Mouse (Mus musculus) embryonic facial prominence, embryonic 14.5 days (tissue): ENCODE measurements around the gene Bbs2. TPM values are rescaled to one million over a fixed set of nuclear protein-coding genes. Genes with fewer than 3 reads are reported as not detected.

Experiments
- ATAC-seq: fragments of 200-750 bp; cut with Nextera tagmentation; 2 replicates; pipeline ENCODE4 v1.8.0; 2017; ENCODE audit warnings: low read depth, moderate number of reproducible peaks, moderate TSS enrichment
- DNase-seq: peaks from one replicate; pipeline ENCODE4 v3.0.0-alpha.2; 2015; ENCODE audit warnings: low spot score
- H3K27ac ChIP-seq: fragments of 300-500 bp; sonication (generic); replicated peaks from 2 replicates; pipeline ENCODE4 v1.5.1; 2014; ENCODE audit warnings: low read depth, mild to moderate bottlenecking, low read length, moderate library complexity
- H3K27me3 ChIP-seq: fragments of 300-500 bp; sonication (generic); replicated peaks from 2 replicates; pipeline ENCODE4 v1.6.1; 2014; ENCODE audit warnings: low read length; ENCODE audit not compliant: control insufficient read depth, insufficient read depth
- H3K36me3 ChIP-seq: fragments of 300-500 bp; sonication (generic); 2 replicates; pipeline ENCODE4 v1.6.1; 2014; ENCODE audit warnings: low read length, mixed read lengths; ENCODE audit not compliant: control insufficient read depth, insufficient read depth
- H3K4me1 ChIP-seq: fragments of 300-500 bp; sonication (generic); 2 replicates; pipeline ENCODE4 v1.6.1; 2014; ENCODE audit warnings: antibody characterized with exemption, low read length; ENCODE audit not compliant: control insufficient read depth, insufficient read depth
- H3K4me2 ChIP-seq: fragments of 300-500 bp; sonication (generic); 2 replicates; pipeline ENCODE4 v1.6.1; 2014; ENCODE audit warnings: low read depth, mild to moderate bottlenecking, low read length, moderate library complexity, mixed read lengths
- H3K4me3 ChIP-seq: fragments of 300-500 bp; sonication (generic); 2 replicates; pipeline ENCODE4 v1.5.1; 2014; ENCODE audit warnings: low read depth, mild to moderate bottlenecking, low read length
- H3K9ac ChIP-seq: fragments of 300-500 bp; sonication (generic); 2 replicates; pipeline ENCODE4 v1.6.1; 2014; ENCODE audit warnings: low read depth, mild to moderate bottlenecking, low read length, moderate library complexity, mixed read lengths
- H3K9me3 ChIP-seq: fragments of 300-500 bp; sonication (generic); 2 replicates; pipeline ENCODE4 v1.6.1; 2016; ENCODE audit warnings: low read length; ENCODE audit not compliant: control insufficient read depth
- WGBS: fragments of 180-500 bp; shearing (Covaris S2); extraction: QIAGEN DNeasy Blood & Tissue Kit; methylation state at CpG from one replicate; pipeline ENCODE4 v1.1.7; 2014; 5-methylcytosine and 5-hydroxymethylcytosine counted together
- polyA plus RNA-seq: library from polyadenylated mRNA; unstranded; fragments of >200 nt; fragmentation: Nextera tagmentation; extraction: Ambion mirVana; gene quantifications from 2 replicates; pipeline ENCODE4 v1.2.1, GENCODE M21; 2014

Bbs2 gene
- polyA plus RNA-seq, 1 experiment from 2014 or later = 13.9 TPM

DNA sequence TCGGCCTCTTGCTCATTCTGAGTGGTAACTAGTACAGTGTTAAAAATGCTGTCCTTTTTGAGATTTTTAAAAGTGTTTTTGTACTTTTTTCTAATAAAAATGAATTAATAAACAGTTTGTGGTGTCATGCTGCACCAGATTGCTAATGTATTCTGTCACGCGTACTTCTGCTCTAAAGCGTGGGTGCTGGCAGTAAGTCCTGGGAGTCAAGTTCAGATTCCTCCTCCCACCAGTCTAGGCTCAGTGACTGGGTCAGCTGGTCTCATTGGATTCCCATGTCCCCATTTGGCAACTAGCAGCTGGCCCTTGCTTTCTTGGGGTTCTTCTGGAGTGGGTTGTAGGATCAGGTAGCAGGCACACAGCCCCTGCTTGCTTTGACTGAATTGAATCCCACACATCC is 31.4 kb upstream of the Bbs2 start:
- Histone ChIP-seq H3K4me2 (no peak overlapping the region), H3K9ac (no peak overlapping the region), H3K4me1 (no peaks in the 10 kb centered on the region), H3K36me3 (no peaks in the 10 kb centered on the region), H3K27me3 (no peaks in the 10 kb centered on the region), H3K4me3 (no peak overlapping the region), H3K27ac (no peak overlapping the region), H3K9me3 (no peaks in the 10 kb centered on the region)
- ATAC-seq (no peak), DNase-seq (no peak)
- WGBS = 89% methylated on average over 4 of the region's 4 CpGs

DNA sequence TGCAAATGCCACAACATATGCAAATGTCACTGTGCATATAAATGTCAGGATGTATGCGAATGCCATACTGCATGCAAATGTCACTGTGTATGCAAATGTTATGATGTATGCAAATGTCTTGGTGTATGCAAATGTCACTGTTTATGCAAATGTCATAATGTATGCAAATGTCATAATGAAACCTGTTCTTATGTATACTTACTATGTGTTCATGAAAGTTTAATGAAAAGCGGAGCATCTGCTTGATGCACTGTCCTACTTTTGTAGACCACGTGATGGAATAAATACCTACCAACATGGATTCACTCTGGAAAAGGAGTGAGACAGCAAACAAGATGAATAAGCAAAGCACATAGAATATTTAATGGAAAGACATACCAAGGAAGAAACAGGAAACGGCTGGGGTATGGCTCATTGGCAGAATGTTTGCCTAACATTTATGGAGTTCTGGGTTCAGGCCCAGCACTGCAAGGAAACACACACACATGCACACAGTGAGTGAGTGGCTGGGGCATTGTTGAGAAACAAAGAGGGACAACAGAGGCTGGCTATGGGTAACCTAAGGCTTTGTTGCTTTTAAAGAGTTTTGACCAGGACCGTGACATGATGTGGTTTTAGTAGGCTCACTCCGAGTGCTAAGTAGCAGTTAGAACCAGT is 30.5 kb upstream of the Bbs2 start:
- H3K27me3 ChIP-seq = no peaks in the 10 kb centered on the region
- ATAC-seq = no peak
- H3K4me2 ChIP-seq = no peak overlapping the region
- no peak for DNase-seq
- H3K27ac ChIP-seq = no peak overlapping the region
- H3K4me1 ChIP-seq = no peaks in the 10 kb centered on the region
- no peak overlapping the region for H3K9ac ChIP-seq
- no peak overlapping the region for H3K4me3 ChIP-seq
- H3K9me3 ChIP-seq = no peaks in the 10 kb centered on the region
- WGBS = 83% methylated on average over 6 of the region's 6 CpGs
- no peaks in the 10 kb centered on the region for H3K36me3 ChIP-seq

- Histone ChIP-seq H3K4me3 (no peak overlapping the region), H3K36me3 (no peaks in the 10 kb centered on the region), H3K9me3 (no peaks in the 10 kb centered on the region), H3K4me1 (no peaks in the 10 kb centered on the region), H3K27me3 (no peaks in the 10 kb centered on the region), H3K9ac (no peak overlapping the region), H3K4me2 (no peak overlapping the region), H3K27ac (no peak overlapping the region)
- 70% methylated on average over 6 of the region's 6 CpGs for WGBS
- DNase-seq = peak; percentile 17
- ATAC-seq = no peak
These were observed 29.0 kb upstream of the Bbs2 start for GRCm38 (mm10) chr8:94127711-94128110.

GRCm38 (mm10) chr8:94122711-94123468 is 24.2 kb upstream of the Bbs2 start:
- Histone ChIP-seq H3K9ac (no peak overlapping the region; the same call in 1 of the 2 replicates), H3K9me3 (no peaks in the 10 kb centered on the region), H3K4me2 (no peak overlapping the region), H3K27me3 (no peaks in the 10 kb centered on the region), H3K27ac (no peak overlapping the region), H3K36me3 (no peaks in the 10 kb centered on the region), H3K4me3 (no peak overlapping the region), H3K4me1 (peaks cover 3% of the 10 kb centered on the region; the same call in 1 of the 2 replicates)
- ATAC-seq = no peak
- DNase-seq = no peak
- WGBS = 44% methylated on average over 8 of the region's 8 CpGs

- WGBS = 84% methylated on average over 9 of the region's 9 CpGs
- ATAC-seq (no peak), DNase-seq (no peak)
These were observed 22.9 kb upstream of the Bbs2 start for GRCm38 (mm10) chr8:94121625-94122024.

DNA sequence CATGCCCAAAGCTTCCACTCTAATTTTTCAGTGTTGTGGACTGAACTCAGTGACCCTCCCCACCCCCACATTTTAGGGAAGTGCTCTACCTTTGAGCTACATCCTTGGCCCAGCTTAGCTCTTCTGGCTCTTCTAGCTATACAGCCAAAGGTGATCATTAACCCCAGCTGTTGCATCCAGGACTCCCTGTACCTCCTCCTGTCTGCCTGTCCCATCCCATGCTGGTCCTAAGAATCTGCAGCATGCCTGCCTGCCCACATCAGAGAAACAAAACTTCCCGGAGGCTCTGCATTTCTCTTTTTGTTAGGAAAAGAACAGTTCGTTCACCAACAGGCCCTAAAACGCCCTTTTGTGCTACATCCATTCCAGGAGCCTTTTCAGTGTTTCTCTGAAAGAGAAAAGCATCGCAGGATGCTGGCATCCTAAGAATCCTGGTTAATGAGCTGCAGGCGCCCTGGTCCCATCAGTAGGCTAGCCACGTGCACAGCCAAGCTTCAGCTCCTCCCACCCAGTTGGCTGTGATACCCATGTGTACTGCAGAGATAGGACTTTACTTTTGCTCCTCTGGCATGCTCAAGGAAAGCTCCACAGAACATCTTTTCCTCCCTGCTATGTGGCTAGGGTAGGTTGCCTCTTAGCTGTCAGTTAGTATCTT is 20.2 kb upstream of the Bbs2 start:
- Histone ChIP-seq H3K4me1 (peaks cover 3% of the 10 kb centered on the region; the same call in 1 of the 2 replicates), H3K27ac (peak overlapping the region; percentile 40; the same call in 1 of the 2 replicates), H3K4me3 (no peak overlapping the region), H3K27me3 (no peaks in the 10 kb centered on the region), H3K9ac (no peak overlapping the region), H3K9me3 (no peaks in the 10 kb centered on the region), H3K4me2 (no peak overlapping the region), H3K36me3 (no peaks in the 10 kb centered on the region)
- DNase-seq (peak; percentile 59), ATAC-seq (no peak)
- 8% methylated on average over 6 of the region's 6 CpGs for WGBS

More at GRCm38 (mm10) chr8:94121625-94122024, 22.9 kb upstream of the Bbs2 start:
- Histone ChIP-seq H3K4me2 (no peak overlapping the region), H3K9me3 (no peaks in the 10 kb centered on the region), H3K27me3 (no peaks in the 10 kb centered on the region), H3K36me3 (no peaks in the 10 kb centered on the region), H3K9ac (no peak overlapping the region), H3K4me1 (peaks cover 3% of the 10 kb centered on the region; the same call in 1 of the 2 replicates), H3K4me3 (no peak overlapping the region), H3K27ac (no peak overlapping the region)

DNA sequence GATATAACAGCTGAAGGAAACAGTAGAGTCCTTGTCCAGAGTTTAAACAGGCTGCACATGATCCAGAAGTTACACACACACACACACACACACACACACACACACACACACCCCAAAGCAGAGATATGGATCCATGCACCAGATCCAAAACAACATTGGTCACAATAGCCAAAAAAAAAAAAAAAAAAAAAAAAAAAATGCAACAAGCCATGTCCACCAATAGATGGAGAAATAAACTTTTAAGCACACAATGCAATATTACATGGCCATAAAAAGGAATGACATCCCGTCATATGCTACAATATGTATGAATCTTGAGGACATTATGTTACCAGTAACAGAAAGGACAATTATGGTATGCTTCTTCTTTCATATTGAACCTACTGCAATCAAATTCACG is 15.2 kb upstream of the Bbs2 start:
- peaks cover under 1% of the 10 kb centered on the region; the same call in 1 of the 2 replicates for H3K4me1 ChIP-seq
- no peak overlapping the region for H3K9ac ChIP-seq
- no peaks in the 10 kb centered on the region for H3K27me3 ChIP-seq
- no peaks in the 10 kb centered on the region for H3K9me3 ChIP-seq
- no peak for DNase-seq
- H3K4me2 ChIP-seq = no peak overlapping the region
- no peak overlapping the region for H3K4me3 ChIP-seq
- no peak for ATAC-seq
- no peak overlapping the region for H3K27ac ChIP-seq
- 86% methylated on average over 2 of the region's 2 CpGs for WGBS
- no peaks in the 10 kb centered on the region for H3K36me3 ChIP-seq

DNA sequence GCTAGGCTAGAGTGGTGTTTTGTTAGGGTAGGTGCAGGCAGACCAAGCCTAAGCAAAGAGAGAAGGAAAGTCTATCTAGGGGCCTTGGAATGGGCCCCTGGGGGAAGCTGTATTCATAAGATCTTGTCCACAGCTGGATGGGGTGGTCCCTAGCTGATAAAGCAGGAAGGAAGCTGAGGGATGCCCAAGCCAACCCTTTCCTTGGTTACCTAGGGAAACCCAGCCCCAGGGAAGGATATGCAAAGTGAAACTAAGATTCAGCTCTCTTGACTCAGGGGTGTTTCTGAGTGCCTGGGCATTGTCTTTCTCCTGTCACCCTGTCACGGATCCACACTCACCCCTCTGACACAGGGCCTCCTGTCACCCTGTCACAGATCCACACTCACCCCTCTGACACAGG is 14.7 kb upstream of the Bbs2 start:
- ATAC-seq = no peak
- WGBS = 58% methylated on average over 1 of the region's 1 CpGs

More for the DNA sequence above, 14.7 kb upstream of the Bbs2 start:
- Histone ChIP-seq H3K27me3 (no peaks in the 10 kb centered on the region), H3K4me2 (no peak overlapping the region), H3K27ac (no peak overlapping the region), H3K36me3 (no peaks in the 10 kb centered on the region), H3K9me3 (no peaks in the 10 kb centered on the region), H3K9ac (no peak overlapping the region), H3K4me1 (no peaks in the 10 kb centered on the region; the same call in 1 of the 2 replicates), H3K4me3 (no peak overlapping the region)
- DNase-seq = no peak
